Mouse (Mus musculus) lung, postnatal 36 days (tissue): Measurements from ENCODE around the gene Olfr536.
"Not testable (repeated sequence)": the region's sequence is repeated elsewhere in the genome, so short reads cannot be mapped to it uniquely, and the experiment has no call there.

ENCODE experiments used
- DNase-seq: peaks from one replicate; pipeline ENCODE4 v3.0.0; 2022; ENCODE audit warnings: mixed read lengths

The Olfr536 gene

GRCm38 (mm10) chr7:140507346-140508021 lies at the start of gene Olfr536:
Gene Olfr536, minus strand, starts transcription at chr7:140507396.
- not testable (repeated sequence) for DNase-seq

GRCm38 (mm10) chr7:140539746-140540145 lies 32.5 kb upstream of the Olfr536 start:
- DNase-seq = no peak

GRCm38 (mm10) chr7:140494702-140495101 lies 12.5 kb downstream of the Olfr536 start:
- no peak for DNase-seq

GRCm38 (mm10) chr7:140494231-140494630 lies 13.0 kb downstream of the Olfr536 start:
- no peak for DNase-seq

GRCm38 (mm10) chr7:140488981-140489380 lies 18.2 kb downstream of the Olfr536 start:
- DNase-seq = no peak

- no peak for DNase-seq
These were observed 23.3 kb downstream of the Olfr536 start, which contains the start of gene Olfr535 for GRCm38 (mm10) chr7:140483916-140484315. Gene Olfr535, plus strand, starts transcription at chr7:140484216.

GRCm38 (mm10) chr7:140478733-140479132 lies 28.5 kb downstream of the Olfr536 start:
- no peak for DNase-seq

- DNase-seq = no peak
These were observed 29.3 kb downstream of the Olfr536 start for GRCm38 (mm10) chr7:140477886-140478285.

- not testable (repeated sequence) for DNase-seq
These were observed 44.1 kb downstream of the Olfr536 start, which contains the start of gene Olfr533 for GRCm38 (mm10) chr7:140463070-140463469. Gene Olfr533, plus strand, starts transcription at chr7:140463370.
